Mouse (Mus musculus) G1E (cell line): ENCODE results near the gene Serpina3m.

Experiments
- CTCF ChIP-seq: IDR thresholded peaks from 2 replicates; pipeline ENCODE4 v1.5.1; 2012; ENCODE audit warnings: low read depth, low read length, inconsistent platforms, mixed read lengths
- GATA1 ChIP-seq: IDR thresholded peaks from 2 replicates; pipeline ENCODE4 v1.6.1; 2012; ENCODE audit warnings: borderline replicate concordance, low read length, inconsistent platforms, mixed read lengths
- GATA2 ChIP-seq: IDR thresholded peaks from 2 replicates; pipeline ENCODE4 v1.6.1; 2012; ENCODE audit warnings: low read depth, low read length, inconsistent platforms, borderline replicate concordance
- POLR2AphosphoS5 ChIP-seq: IDR thresholded peaks from 2 replicates; pipeline ENCODE4 v1.6.1; 2012; ENCODE audit warnings: low read depth, low read length, inconsistent platforms; ENCODE audit not compliant: insufficient replicate concordance

DNA sequence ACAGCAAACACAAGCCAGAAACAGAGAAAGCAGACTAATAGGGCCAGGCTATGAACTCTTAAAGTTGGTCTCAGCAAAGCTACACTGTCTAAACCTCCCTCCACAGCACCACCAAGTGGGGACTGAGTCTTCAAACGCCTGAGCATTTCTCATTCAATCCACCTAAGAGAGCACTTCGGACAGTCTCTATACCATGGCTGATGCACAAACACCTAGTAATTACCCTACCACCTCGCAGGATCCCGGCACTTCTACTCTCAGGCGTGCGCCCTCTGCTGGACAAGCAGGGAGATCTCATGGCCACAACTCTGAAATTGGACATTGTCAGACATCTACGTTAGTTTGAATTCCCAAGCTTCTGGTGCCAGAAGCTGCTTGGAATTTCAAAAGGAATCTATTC is 88.6 kb downstream of the Serpina3m start:
- TF ChIP-seq CTCF (no peak), GATA1 (no peak), POLR2AphosphoS5 (no peak), GATA2 (no peak)
